Mouse (Mus musculus): ENCODE measurements around the gene Gpr39.
A peak's percentile ranks its signal among the peaks of the same experiment; 100 is the strongest.
"Not testable (repeated sequence)": the region's sequence is repeated elsewhere in the genome, so short reads cannot be mapped to it uniquely, and the experiment has no call there.

The Gpr39 gene

GRCm38 (mm10) chr1:125676790-125677273 lies at the start of gene Gpr39:
TSS of gene Gpr39 (plus strand) at chr1:125676995.
- peak; percentile 76 for DNase-seq

GRCm38 (mm10) chr1:125639501-125640253 lies 37.1 kb upstream of the Gpr39 start:
- DNase-seq = peak; percentile 5

GRCm38 (mm10) chr1:125643643-125644042 lies 33.2 kb upstream of the Gpr39 start:
- DNase-seq = no peak

- DNase-seq = not testable (repeated sequence)
Measured at GRCm38 (mm10) chr1:125646816-125647215, 30.0 kb upstream of the Gpr39 start.

GRCm38 (mm10) chr1:125648011-125648410 lies 28.8 kb upstream of the Gpr39 start:
- no peak for DNase-seq

- no peak for DNase-seq
Measured at GRCm38 (mm10) chr1:125649056-125649455, 27.7 kb upstream of the Gpr39 start.

- no peak for DNase-seq
Measured at GRCm38 (mm10) chr1:125652836-125653594, 23.8 kb upstream of the Gpr39 start.

GRCm38 (mm10) chr1:125657416-125657815 lies 19.4 kb upstream of the Gpr39 start:
- DNase-seq = no peak

- DNase-seq = no peak
Measured at GRCm38 (mm10) chr1:125660151-125660550, 16.6 kb upstream of the Gpr39 start.

- DNase-seq = no peak
Measured at GRCm38 (mm10) chr1:125660901-125661300, 15.9 kb upstream of the Gpr39 start.

- no peak for DNase-seq
Measured at GRCm38 (mm10) chr1:125662058-125662457, 14.7 kb upstream of the Gpr39 start.

- DNase-seq = no peak
Measured at GRCm38 (mm10) chr1:125662660-125663059, 14.1 kb upstream of the Gpr39 start.

GRCm38 (mm10) chr1:125663104-125663503 lies 13.7 kb upstream of the Gpr39 start:
- DNase-seq = peak; percentile 70

GRCm38 (mm10) chr1:125665127-125665637 lies 11.6 kb upstream of the Gpr39 start:
- DNase-seq = no peak

GRCm38 (mm10) chr1:125669035-125669434 lies 7.8 kb upstream of the Gpr39 start:
- DNase-seq = peak; percentile 29

- no peak for DNase-seq
Measured at GRCm38 (mm10) chr1:125675186-125675585, 1.6 kb upstream of the Gpr39 start.

GRCm38 (mm10) chr1:125677286-125677685 lies 491 bp downstream of the Gpr39 start:
- DNase-seq = peak; percentile 51

- peak; percentile 29 for DNase-seq
Measured at GRCm38 (mm10) chr1:125679522-125680077, 2.8 kb downstream of the Gpr39 start.

- DNase-seq = no peak
Measured at GRCm38 (mm10) chr1:125684423-125684822, 7.6 kb downstream of the Gpr39 start.

GRCm38 (mm10) chr1:125685304-125685703 lies 8.5 kb downstream of the Gpr39 start:
- DNase-seq = no peak

- DNase-seq = peak; percentile 47
Measured at GRCm38 (mm10) chr1:125687701-125688420, 11.1 kb downstream of the Gpr39 start.

- no peak for DNase-seq
Measured at GRCm38 (mm10) chr1:125693541-125693940, 16.7 kb downstream of the Gpr39 start.

- no peak for DNase-seq
Measured at GRCm38 (mm10) chr1:125694338-125694737, 17.5 kb downstream of the Gpr39 start.

All from lung, postnatal 10 days (tissue).